Mouse (Mus musculus): ENCODE results near the gene Kdm6b.

DNA sequence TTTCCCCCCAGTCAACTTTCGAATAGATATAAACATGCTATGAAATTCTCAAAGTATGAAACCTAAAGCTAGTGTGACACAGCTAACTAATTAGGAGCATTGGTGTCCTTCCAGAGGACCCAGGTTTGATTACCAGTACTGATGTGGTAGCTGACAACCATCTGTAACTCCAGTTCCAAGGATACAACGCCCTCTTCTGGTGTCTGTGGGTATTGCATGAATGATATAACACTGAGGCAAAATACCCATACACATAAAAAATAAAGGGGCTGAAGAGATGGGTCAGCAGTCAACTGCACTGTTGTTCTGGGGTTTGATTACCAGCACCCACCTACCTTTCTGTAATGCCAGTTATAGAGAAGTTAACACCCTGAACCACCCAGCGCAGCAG is 40.7 kb downstream of the Kdm6b start:
- TF ChIP-seq EP300 (IDR thresholded peaks at IDR 0.05; ENCODE audit: low read depth) (no peak), CTCF (IDR thresholded peaks at IDR 0.05; ENCODE audit: low read depth) (peak; percentile 70)

Measured in liver, postnatal 0 days (tissue).